Mouse (Mus musculus): ENCODE results near the gene Zkscan16.

Zkscan16 gene

DNA sequence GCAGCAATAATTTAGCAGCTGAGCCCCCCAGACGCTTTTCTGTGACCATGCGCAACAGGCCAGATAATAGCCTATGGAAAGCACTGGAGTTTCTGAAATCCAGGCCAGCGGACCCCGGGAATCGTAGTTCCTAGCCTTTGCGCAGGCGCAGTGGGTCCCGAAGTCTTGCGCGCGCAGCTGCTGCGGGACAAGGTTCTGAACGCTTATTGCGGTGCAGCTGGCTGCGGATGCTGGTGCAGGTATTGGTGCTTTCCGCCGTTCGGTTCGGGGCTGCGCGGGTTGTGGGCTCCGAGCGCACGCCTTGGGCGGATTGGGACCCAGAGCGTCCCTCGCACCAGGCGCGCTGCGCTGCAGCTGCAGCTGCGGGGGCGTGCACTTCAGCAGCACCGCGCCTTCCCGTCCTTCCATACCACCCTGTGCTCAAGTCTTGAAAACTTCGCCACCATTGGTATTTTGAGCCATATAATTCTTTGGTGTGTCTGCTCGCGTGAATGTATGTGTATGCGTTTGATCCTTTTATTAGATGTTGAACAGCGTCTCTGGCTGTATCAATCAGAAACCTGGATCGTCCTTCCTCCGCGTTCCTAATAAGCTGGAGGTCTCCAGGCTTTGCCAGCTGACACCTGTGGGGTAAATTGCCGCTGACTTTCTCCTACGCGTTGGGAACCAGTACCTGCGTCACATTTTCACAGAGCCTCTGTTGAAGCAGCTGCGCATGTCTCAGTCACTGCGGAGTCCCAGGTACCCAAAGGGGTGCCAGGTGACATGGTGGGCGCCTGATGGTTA is at the start of gene Zkscan16:
Zkscan16 (plus strand) TSS at position 209 of the 786 bp plus-strand sequence.
- DNase-seq (ENCODE audit: low spot score in 2 of 2) = peak; percentile 17 to 51

GRCm38 (mm10) chr4:58894399-58894798 is 49.0 kb upstream of the Zkscan16 start:
- DNase-seq (ENCODE audit: low spot score in 2 of 2) = no peak

- DNase-seq (ENCODE audit: low spot score in 2 of 2) = no peak
Measured at GRCm38 (mm10) chr4:58897436-58897835, 46.0 kb upstream of the Zkscan16 start.

DNA sequence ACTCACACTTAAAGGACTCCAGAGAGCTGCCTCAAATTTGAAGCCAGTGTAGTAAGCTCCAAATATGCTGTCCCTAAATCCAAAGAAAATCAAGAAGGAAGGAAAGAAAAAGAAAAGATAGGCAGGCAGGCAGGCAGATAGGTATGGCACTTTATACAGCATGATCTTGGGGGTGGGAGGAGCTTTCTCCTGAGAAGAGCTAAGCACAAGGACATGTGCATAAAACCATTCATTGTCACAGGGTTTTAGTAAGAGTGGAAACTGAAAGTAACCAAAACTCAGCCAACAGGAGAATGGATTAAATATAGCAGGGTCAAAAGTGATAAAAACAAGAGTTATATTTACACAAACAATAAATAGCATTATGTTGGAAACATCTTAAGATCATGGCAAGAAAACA is 45.1 kb upstream of the Zkscan16 start:
- DNase-seq (ENCODE audit: low spot score in 2 of 2) = no peak

DNA sequence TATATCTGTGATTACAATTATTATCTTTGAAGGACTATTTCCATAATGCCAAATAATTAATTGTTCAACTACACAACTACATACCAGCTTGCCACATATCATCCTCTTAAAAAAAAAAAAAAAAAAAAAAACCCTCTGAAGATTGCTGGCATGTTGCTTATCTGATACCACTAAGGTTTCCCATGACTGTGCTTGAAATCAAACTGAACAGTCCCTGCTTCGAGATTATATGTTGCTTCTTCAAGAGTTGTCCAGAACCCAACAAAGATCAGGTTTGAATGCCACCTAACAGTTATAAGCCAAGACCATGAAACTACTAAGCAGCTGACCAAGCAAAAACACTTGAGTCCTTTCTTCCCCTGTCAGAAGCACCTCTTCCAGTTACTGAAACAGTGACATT is 36.0 kb upstream of the Zkscan16 start:
- no peak for DNase-seq (ENCODE audit: low spot score in 2 of 2)

GRCm38 (mm10) chr4:58910175-58911068 is 33.0 kb upstream of the Zkscan16 start:
- no peak for DNase-seq (ENCODE audit: low spot score in 2 of 2)

- DNase-seq (ENCODE audit: low spot score in 2 of 2) = peak; percentile 39 to 52
Measured at GRCm38 (mm10) chr4:58911069-58911830, 32.2 kb upstream of the Zkscan16 start.

GRCm38 (mm10) chr4:58911831-58912628 is 31.4 kb upstream of the Zkscan16 start:
- DNase-seq (ENCODE audit: low spot score in 2 of 2) = peak; percentile 35 to 51

DNA sequence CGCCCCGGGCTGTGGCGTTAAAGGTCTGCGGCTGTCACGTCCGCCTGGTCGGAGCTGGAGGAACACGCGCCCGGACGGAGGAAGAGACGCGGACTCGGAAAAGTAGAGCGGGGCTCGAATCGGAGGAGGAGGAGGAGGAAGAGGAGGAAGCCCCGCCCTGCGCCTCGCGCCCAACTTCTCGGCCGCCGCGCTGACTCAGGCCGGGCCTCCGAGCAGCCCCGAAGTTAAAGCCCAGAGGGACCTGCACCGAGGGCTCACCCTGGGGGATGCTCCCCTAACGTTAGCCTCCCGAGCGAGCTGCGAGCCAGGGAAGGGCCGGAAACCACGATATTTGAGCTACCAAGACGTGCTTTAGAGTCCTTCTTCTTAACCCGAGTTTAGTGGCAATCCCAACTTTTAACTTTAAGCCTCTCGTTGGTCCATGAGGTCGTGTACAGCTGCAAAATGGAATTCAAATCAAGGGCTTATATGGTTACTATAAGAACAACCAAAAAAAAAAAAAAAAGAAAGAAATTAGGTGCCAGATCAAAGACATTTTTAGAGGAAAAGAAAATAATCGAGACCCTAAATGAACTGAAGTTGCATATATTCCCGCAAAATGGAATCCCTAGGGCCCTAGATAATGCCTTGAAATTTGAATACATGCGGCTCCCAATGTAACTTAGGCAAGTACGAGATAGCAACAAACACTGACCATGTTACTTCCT is 30.6 kb upstream of the Zkscan16 start, which contains the start of gene Ecpas:
Ecpas (minus strand) TSS at position 121 of the 707 bp plus-strand sequence.
- peak; percentile 71 to 73 for DNase-seq (ENCODE audit: low spot score in 2 of 2)

- no peak for DNase-seq (ENCODE audit: low spot score in 2 of 2)
Measured at GRCm38 (mm10) chr4:58913336-58914026, 29.9 kb upstream of the Zkscan16 start.

DNA sequence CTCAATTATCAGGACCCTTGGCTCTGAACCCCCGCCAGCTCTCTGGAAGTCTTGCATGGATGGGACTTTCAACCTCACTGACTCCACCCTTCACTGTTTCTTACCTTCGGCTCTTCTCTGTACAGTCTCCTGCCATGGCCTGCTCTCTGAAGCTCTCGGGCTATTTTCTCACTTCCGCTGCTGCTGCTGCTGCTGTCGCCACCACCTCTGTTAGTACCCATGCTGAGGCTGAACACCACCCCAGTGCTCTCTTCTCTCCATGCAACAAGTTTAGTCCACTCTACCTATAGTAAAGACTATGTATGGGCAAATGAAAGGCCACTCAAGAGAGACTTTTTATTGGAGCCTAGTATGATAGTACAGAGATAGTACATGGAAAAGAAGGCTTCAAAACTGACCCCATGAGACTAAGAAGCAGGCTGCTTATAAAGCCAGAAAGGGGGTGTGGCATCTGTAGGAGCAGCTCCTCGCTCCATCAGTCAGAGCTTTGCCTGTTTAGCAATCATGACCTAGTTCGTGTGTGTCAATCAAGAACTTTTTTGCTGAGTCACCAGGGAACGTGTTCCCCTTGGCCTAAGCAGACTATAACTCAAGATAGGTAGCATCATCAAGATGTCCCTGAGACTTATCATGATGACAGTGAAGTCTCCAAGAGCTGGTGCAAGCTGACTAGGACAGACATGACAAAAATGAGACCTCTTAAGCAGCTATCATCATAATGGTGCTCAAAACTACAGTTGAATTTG is 28.2 kb upstream of the Zkscan16 start:
- no peak for DNase-seq (ENCODE audit: low spot score in 2 of 2)

- no peak for DNase-seq (ENCODE audit: low spot score in 2 of 2)
Measured at GRCm38 (mm10) chr4:58923933-58924332, 19.5 kb upstream of the Zkscan16 start.

DNA sequence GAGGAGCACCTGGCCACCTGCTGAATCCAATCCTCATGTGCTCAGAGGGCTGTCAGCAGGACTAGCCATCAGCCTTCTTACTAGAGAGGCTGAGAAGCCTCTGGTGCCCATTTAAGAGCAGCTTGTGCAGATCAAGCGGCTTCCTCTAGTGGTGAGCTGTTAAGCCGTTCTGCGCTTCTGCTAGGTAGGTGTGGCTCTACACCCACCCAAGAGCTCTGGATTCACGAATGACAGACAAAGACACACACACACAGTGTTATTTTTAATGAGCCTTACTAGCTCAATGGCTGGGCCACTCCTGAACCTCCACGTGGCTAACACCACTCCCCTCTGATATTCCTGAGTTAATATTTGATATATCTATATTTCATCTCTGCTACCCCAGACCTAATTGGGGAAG is 17.8 kb upstream of the Zkscan16 start:
- DNase-seq (ENCODE audit: low spot score in 2 of 2) = no peak

GRCm38 (mm10) chr4:58926120-58926519 is 17.3 kb upstream of the Zkscan16 start:
- DNase-seq (ENCODE audit: low spot score in 2 of 2) = no peak

GRCm38 (mm10) chr4:58927661-58928060 is 15.8 kb upstream of the Zkscan16 start:
- DNase-seq (ENCODE audit: low spot score in 2 of 2) = no peak

DNA sequence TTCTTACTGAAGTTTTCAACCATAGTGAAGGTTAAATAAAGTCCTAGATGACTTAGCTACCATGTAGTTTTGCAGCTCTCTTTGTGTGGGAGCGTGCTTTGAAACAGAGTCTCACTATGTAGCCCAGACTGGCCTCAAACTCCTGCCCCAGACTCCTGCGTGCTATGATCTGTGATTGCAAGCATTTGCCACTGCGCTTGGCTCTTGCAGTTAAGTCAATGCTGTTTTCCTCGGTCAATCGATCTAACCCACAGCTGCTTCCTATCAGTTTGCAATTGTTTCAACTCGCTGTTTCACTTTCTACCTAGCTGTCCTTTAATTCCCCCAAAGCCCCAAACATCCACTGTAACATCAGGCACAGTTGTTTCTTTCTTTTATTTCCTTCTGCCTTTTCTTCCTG is 10.9 kb upstream of the Zkscan16 start:
- DNase-seq (ENCODE audit: low spot score in 2 of 2) = no peak

DNA sequence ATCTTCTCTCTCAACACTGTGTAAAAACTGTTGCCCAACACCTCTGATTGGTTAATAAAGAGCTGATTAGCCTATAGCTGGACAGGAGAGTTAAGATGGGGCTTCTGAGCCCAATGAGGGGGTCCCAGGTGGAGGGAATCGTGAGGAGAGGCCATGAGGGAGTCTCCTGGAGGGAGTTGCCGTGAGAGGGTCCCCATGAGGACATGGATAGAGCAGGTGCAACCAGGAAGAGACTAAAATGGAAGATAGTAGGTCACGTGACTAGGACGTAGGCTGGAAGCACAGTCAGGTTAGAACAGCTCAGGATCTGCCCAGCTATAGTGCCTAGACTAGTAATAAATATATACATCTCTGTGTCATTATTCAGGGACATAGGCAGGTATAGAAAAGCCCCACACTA is 9.1 kb upstream of the Zkscan16 start:
- no peak for DNase-seq (ENCODE audit: low spot score in 2 of 2)

DNA sequence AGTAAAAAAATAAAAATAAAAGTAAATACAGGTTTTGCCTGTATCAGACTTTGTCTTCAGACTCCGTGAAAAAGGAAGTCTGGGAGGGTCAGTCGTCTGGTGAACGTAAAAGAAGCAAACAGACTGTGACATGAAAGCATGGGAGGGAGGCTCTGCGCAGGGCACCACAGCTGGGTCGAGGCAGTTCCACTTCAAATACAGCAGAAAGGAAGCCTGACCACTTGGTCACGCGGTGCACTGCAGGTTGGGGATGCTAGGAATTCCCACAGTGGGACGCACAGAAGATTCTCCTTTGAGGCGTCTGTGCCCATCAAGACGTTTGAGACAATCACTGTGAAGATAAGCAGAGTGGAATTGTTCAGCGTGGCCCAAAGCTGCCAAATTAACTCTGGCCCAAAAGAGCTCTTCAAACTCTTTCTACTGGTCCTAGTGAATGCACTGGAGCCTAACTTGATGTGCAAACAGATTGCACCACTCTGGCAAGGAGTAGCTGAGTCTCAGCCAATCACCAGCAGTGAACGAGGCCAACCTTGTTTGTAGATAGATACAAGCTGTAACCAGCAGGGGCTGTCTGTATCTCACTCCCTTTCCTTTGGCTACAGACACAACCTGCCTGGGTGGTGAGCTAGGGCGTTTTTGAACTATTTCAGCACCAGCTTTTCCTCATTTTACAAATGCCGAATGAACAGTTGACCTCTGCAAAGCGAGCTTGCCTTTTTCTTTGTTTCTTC is 8.5 kb upstream of the Zkscan16 start:
- DNase-seq (ENCODE audit: low spot score in 2 of 2) = no peak

All from spleen, postnatal 14 days (tissue).